Mouse (Mus musculus): ENCODE measurements at regions not wholly inside any gene's neighbourhood (a gene's known extent, or its start where the extent isn't known, plus 50 kb on each side); places are given as distances from the start of the nearest gene placed in this dataset.

DNA sequence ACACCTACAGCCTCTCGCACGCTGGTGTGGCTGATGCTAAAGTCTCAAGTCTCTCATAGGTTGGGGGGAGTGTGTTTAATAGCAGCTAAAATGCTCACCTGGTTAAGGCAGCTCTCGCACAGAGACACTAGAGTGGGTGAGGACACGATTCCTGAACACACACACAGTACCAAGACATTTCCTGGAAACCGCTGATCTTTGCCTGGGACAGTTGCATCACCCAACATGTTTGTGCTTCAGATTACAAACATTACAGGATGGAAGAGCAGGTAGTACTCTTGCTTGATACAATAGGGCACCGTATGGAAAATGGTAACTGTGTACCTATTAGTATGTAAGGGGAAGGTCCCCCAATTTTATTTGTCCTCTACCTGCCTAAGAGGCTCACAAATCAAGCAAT is 2053.3 kb downstream of the A830018L16Rik start:
- TF ChIP-seq GATA1 (IDR thresholded peaks at IDR 0.05; ENCODE audit: low read length), result no peak
- TF ChIP-seq TAL1 (IDR thresholded peaks at IDR 0.05; ENCODE audit: low read length), result no peak
